Mouse (Mus musculus) stomach, embryonic 15.5 days (tissue): ENCODE results near the gene Gm45021. TPM values are rescaled to one million over a fixed set of nuclear protein-coding genes. Genes with fewer than 3 reads are reported as not detected.

Source experiments
- ATAC-seq: fragments of 200-750 bp; cut with Nextera tagmentation; 2 replicates; pipeline ENCODE4 v1.8.0; 2017; ENCODE audit warnings: low read depth, moderate number of reproducible peaks, moderate TSS enrichment; ENCODE audit not compliant: insufficient read depth, low FRiP score
- H3K27ac ChIP-seq: fragments of 300-500 bp; sonication (generic); 2 replicates; pipeline ENCODE4 v1.5.1; 2015; ENCODE audit warnings: mild to moderate bottlenecking, inconsistent platforms
- H3K27me3 ChIP-seq: fragments of 300-500 bp; sonication (generic); replicated peaks from 2 replicates; pipeline ENCODE4 v1.6.1; 2015; ENCODE audit warnings: inconsistent platforms
- H3K36me3 ChIP-seq: fragments of 300-500 bp; sonication (generic); 2 replicates; pipeline ENCODE4 v1.6.1; 2015; ENCODE audit warnings: inconsistent platforms
- H3K4me1 ChIP-seq: fragments of 300-500 bp; sonication (generic); 2 replicates; pipeline ENCODE4 v1.6.1; 2015; ENCODE audit warnings: inconsistent platforms
- H3K4me2 ChIP-seq: fragments of 300-500 bp; sonication (generic); 2 replicates; pipeline ENCODE4 v1.6.1; 2015; ENCODE audit warnings: mild to moderate bottlenecking, inconsistent platforms
- H3K4me3 ChIP-seq: fragments of 300-500 bp; sonication (generic); replicated peaks from 2 replicates; pipeline ENCODE4 v1.5.1; 2015; ENCODE audit warnings: inconsistent platforms
- H3K9ac ChIP-seq: fragments of 300-500 bp; sonication (generic); 2 replicates; pipeline ENCODE4 v1.6.1; 2015; ENCODE audit warnings: inconsistent platforms
- H3K9me3 ChIP-seq: fragments of 300-500 bp; sonication (generic); 2 replicates; pipeline ENCODE4 v1.6.1; 2016; ENCODE audit warnings: inconsistent platforms
- WGBS: fragments of 180-500 bp; shearing (Covaris S2); methylation state at CpG from one replicate; pipeline ENCODE4 v1.1.7; 2015; 5-methylcytosine and 5-hydroxymethylcytosine counted together
- polyA plus RNA-seq: library from polyadenylated mRNA; unstranded; fragments of >200 nt; fragmentation: Nextera tagmentation; extraction: Ambion mirVana; gene quantifications from 2 replicates; pipeline ENCODE4 v1.2.1, GENCODE M21; 2015

Gene Gm45021
- polyA plus RNA-seq = not detected in 2 replicates

DNA sequence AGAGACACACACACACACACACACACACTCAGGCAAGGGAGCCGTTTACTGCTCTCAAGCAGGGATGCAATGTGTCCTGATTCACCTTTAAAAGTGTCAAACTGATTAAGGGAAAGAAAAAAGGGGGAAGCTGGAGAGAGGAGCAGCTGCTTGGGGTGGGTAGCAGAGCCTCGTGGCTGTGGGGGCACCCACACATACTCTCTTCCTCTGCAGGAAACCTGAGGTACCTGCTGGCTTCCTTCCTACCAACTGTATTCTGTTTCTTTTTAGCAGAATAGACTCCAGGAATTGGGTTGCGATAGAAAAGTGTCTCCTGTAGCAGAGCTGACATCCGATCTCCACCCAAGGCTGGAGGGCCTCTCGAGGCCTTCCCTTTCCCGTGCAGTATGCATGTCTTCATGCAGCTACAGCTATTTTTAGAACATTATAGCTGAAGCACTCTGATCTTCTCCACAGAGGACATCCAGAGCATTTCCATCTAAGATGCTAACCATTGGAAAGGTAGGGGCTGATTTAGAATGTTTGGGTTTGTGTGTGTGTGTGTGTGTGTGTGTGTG lies at the start of gene Gm45021:
Gene Gm45021, plus strand, starts transcription at position 417 of the 557 bp plus-strand sequence.
- Histone ChIP-seq H3K36me3 (no peaks in the 10 kb centered on the region), H3K4me2 (0 out of 2 replicates have a peak within 1 kb of the TSS, but pooled peaks have one; percentile 8), H3K4me1 (peaks cover 5% of the 10 kb centered on the region; the same call in 1 of the 2 replicates), H3K9me3 (no peaks in the 10 kb centered on the region), H3K4me3 (no peak within 1 kb of the TSS), H3K27me3 (no peaks in the 10 kb centered on the region), H3K9ac (no peak within 1 kb of the TSS), H3K27ac (peak within 1 kb of the TSS; percentile 22; the same call in 1 of the 2 replicates)
- WGBS = 23% methylated on average over 6 of the region's 6 CpGs
- ATAC-seq = no peak

DNA sequence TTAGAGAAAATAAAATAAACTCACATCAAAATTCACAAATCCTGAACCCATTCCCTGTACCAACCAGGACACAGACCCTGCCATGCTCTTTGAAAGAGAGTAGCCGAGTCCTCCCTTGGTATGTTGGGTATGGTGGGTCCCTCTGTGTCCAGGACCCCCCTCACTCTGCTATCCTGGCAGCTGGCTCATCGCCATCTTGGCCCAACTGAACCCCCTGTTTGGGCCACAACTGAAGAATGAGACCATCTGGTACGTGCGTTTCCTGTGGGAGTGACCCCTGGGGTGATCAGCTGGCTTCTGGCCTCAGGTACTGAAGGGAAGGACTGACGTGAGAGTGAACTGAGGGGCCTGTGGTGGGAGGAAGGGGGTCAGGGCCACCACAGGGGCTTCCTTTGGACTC lies 49.5 kb upstream of the Gm45021 start:
- no peak for ATAC-seq
- WGBS = 65% methylated on average over 5 of the region's 5 CpGs
- H3K4me2 ChIP-seq = no peak overlapping the region
- no peaks in the 10 kb centered on the region for H3K9me3 ChIP-seq
- no peaks in the 10 kb centered on the region for H3K36me3 ChIP-seq
- peaks cover 21% of the 10 kb centered on the region for H3K4me1 ChIP-seq
- H3K27ac ChIP-seq = no peak overlapping the region
- no peaks in the 10 kb centered on the region for H3K27me3 ChIP-seq
- H3K9ac ChIP-seq = no peak overlapping the region
- H3K4me3 ChIP-seq = no peak overlapping the region

DNA sequence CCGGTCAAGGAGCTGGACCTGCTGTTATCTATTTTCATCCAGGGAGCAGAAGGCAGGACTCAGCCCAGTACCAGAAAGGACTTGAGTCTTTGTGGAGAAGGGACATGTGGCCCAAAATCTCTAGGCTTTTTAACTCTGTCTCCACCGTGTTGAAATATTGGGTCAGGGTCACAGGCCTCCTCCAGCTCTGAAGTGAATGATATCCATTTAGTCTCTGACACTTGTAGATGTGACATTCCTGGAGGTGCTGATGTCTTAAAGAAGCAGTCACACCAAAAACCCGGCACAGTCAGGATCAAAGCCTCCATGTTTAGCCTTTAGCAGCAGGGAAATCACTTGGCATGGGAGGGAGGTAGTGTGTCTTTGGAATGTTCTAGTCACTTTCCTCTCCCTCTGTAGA lies 48.7 kb upstream of the Gm45021 start:
- no peaks in the 10 kb centered on the region for H3K36me3 ChIP-seq
- H3K9me3 ChIP-seq = no peaks in the 10 kb centered on the region
- peaks cover 21% of the 10 kb centered on the region for H3K4me1 ChIP-seq
- WGBS = 39% methylated on average over 3 of the region's 3 CpGs
- no peak overlapping the region for H3K4me2 ChIP-seq
- no peak for ATAC-seq
- no peak overlapping the region for H3K4me3 ChIP-seq
- no peak overlapping the region for H3K27ac ChIP-seq
- no peaks in the 10 kb centered on the region for H3K27me3 ChIP-seq
- no peak overlapping the region for H3K9ac ChIP-seq

DNA sequence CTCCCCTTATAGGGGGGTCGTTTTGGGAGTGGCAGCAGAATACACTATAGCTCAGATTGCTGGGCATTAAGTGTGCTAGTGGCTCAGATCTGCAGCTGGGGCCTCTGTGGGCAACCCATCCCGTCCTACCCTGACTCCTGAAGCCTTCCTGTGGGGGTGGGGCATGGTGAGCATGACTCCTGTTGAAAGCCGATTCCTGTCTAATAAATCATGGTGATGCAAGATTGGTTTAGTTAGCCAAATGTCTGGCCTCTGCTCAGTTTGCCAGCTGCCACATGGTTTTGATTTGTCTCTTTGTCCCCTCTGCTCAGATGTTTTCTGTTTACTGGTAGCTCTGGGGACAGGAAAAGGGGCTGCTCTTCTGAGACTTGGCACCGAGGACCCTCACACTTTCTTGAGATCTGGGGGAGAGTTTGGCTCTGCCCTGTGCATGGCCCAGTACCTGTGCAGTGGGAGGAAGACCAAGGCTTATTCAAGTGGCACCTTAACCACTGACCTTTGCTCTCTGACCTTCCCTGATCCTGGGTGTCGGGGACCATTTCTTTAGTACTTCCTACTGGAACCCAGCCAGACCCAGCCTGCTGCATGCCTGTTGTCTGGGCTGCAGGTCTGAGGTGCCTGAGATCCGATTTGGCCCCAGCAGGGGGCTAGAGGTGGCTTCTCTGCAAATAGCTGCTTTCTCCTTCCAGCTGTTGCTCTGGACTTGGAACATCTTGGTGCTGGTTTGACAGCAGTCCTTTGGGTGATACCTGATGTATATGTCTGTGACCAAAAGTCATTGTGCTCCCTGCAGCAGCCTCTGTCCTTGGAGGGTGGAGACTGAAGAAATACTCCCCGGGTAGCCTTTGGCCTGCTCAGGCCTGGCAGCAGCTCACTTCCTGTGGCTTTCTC lies 47.6 kb upstream of the Gm45021 start:
- Histone ChIP-seq H3K27ac (no peak overlapping the region), H3K27me3 (no peaks in the 10 kb centered on the region), H3K4me3 (no peak overlapping the region), H3K4me2 (no peak overlapping the region), H3K4me1 (peaks cover 20% of the 10 kb centered on the region), H3K9me3 (no peaks in the 10 kb centered on the region), H3K9ac (no peak overlapping the region), H3K36me3 (no peaks in the 10 kb centered on the region)
- WGBS = 29% methylated on average over 7 of the region's 7 CpGs
- ATAC-seq = no peak

DNA sequence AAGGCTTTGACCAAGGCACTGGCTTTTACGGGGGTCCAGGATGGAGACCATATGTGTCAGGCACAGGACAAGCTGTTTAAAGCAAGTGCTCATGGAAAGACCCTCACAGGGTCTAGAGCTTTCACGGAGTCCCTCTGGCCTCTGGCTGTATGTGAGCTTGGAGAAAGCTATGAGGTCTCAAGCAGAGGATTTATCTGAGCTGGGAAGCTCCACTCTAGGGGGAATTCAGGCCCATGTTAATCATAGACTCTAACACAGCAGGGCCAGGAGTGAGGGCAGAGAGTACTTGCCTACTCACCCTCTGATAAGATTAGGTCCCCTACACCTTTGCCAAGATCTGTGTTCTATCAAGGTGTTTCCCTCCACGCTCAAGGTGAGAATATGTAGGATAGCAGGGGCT lies 46.8 kb upstream of the Gm45021 start:
- Histone ChIP-seq H3K4me1 (peaks cover 12% of the 10 kb centered on the region), H3K9ac (no peak overlapping the region), H3K9me3 (no peaks in the 10 kb centered on the region), H3K4me3 (no peak overlapping the region), H3K27ac (no peak overlapping the region), H3K36me3 (no peaks in the 10 kb centered on the region), H3K4me2 (no peak overlapping the region), H3K27me3 (no peaks in the 10 kb centered on the region)
- no peak for ATAC-seq
- 88% methylated on average over 3 of the region's 3 CpGs for WGBS

DNA sequence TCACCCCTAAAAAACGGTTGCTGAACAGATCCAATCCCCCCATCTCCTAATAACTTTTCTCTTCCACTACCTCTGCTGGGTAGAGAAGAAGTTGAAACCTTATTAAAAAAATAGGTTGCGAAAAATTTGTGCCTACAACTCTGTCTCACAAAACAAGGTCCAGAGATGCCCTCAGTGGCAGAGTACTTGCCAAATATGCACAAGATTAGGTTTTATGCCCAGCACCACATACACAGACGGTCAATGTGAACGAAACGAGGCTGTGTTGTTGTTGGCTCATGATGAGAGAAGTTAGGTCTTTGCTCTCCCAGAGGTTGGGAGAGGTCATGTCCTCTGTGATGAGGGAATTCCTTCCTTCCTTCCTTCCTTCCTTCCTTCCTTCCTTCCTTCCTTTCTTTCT lies 44.2 kb upstream of the Gm45021 start:
- H3K9me3 ChIP-seq = no peaks in the 10 kb centered on the region
- no peak overlapping the region for H3K4me2 ChIP-seq
- H3K9ac ChIP-seq = no peak overlapping the region
- no peaks in the 10 kb centered on the region for H3K27me3 ChIP-seq
- WGBS = 74% methylated on average over 5 of the region's 5 CpGs
- no peak overlapping the region for H3K27ac ChIP-seq
- H3K4me3 ChIP-seq = no peak overlapping the region
- no peaks in the 10 kb centered on the region for H3K36me3 ChIP-seq
- peaks cover 6% of the 10 kb centered on the region; the same call in 1 of the 2 replicates for H3K4me1 ChIP-seq
- ATAC-seq = no peak

DNA sequence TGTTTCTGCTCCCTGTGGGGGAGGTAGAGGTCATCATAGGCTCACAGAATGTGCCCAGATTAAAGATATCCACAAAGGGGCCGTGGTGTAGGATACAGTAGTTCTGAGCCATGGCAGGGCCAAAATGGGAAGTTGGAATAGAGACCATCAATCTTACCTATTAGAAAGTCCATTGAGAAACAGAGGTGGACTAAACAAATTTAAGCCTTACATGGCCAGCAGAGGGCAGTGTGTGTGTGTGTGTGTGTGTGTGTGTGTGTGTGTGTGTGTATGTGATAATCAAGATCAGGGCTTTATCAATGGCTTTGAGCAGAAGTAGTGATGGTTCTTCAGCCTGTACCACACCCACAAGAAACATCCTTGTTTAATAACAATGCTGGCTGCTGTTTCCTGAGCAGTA lies 43.1 kb upstream of the Gm45021 start:
- H3K9ac ChIP-seq = no peak overlapping the region
- no peak overlapping the region for H3K4me3 ChIP-seq
- no peak for ATAC-seq
- no peak overlapping the region for H3K4me2 ChIP-seq
- WGBS = 48% methylated on average over 1 of the region's 1 CpGs
- H3K9me3 ChIP-seq = no peaks in the 10 kb centered on the region
- peaks cover 6% of the 10 kb centered on the region; the same call in 1 of the 2 replicates for H3K4me1 ChIP-seq
- H3K27ac ChIP-seq = no peak overlapping the region
- no peaks in the 10 kb centered on the region for H3K27me3 ChIP-seq
- H3K36me3 ChIP-seq = no peaks in the 10 kb centered on the region

DNA sequence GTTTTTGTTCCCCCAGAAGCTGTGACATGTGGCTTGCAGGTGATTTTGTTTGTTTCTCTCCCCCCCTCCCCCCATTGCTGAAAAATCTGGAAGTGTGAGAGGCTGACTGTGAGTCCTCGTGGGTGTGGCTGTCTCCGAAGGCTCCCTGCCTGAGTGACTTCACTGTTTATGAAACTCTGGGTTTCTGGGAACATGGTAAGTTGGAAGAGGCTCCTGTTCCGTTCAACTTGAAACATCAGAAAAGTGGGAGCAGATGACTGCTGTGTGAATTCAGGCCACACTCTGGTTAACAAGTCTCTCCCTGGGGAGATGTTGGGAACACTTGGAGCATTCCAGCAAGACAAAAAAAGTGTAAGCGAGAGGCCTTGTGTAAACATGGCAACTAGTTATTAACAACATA lies 42.6 kb upstream of the Gm45021 start:
- H3K4me3 ChIP-seq = no peak overlapping the region
- no peak overlapping the region for H3K4me2 ChIP-seq
- ATAC-seq = no peak
- H3K9me3 ChIP-seq = no peaks in the 10 kb centered on the region
- WGBS = 44% methylated on average over 4 of the region's 4 CpGs
- H3K27me3 ChIP-seq = no peaks in the 10 kb centered on the region
- H3K27ac ChIP-seq = no peak overlapping the region
- peaks cover 4% of the 10 kb centered on the region; the same call in 1 of the 2 replicates for H3K4me1 ChIP-seq
- no peaks in the 10 kb centered on the region for H3K36me3 ChIP-seq
- no peak overlapping the region for H3K9ac ChIP-seq

DNA sequence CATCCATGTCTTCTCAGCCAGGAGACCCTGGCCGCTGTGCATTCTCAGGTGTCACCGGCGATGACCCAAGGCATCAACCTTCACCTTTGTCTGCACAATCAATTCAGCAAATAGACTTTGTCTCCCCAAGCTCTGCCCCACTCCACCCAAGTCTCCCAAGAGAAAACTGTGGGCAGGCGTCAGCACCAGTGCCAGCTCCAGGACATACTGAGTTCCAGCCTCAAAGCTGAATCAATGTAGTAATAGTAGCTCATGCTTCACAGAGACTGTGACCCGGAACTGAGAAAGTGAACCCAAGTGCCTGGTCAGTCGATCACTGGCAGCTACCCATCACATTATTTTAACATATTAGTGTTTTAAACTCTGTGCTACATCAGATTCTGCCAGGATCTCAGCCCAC lies 41.1 kb upstream of the Gm45021 start:
- H3K9ac ChIP-seq = no peak overlapping the region
- no peaks in the 10 kb centered on the region for H3K4me1 ChIP-seq
- H3K4me2 ChIP-seq = no peak overlapping the region
- no peaks in the 10 kb centered on the region for H3K9me3 ChIP-seq
- no peak overlapping the region for H3K27ac ChIP-seq
- no peak for ATAC-seq
- no peaks in the 10 kb centered on the region for H3K27me3 ChIP-seq
- H3K4me3 ChIP-seq = no peak overlapping the region
- 79% methylated on average over 6 of the region's 6 CpGs for WGBS
- H3K36me3 ChIP-seq = no peaks in the 10 kb centered on the region

DNA sequence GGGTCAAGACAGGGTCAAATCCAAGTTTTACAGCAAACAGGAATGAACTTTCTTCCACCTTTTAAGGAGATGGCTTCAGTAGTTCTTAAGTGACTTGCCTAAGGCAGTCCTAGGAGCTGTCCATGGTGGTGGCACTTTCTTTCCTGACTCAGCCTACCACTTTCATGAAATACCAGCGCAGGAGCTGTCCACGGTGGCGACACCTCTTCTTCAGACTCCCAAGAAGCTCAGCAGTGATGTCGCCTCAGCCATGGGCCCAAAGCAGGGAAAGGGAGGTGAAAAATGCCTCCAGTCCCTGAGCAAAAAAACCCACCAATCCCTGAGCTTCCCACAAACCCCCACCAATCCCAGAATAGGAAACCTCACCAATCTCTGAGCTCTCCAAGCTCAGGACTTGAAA lies 36.5 kb upstream of the Gm45021 start:
- Histone ChIP-seq H3K4me2 (no peak overlapping the region), H3K27me3 (no peaks in the 10 kb centered on the region), H3K4me1 (0 out of 2 replicates have a peak, but pooled peaks cover 4% of the 10 kb centered on the region), H3K36me3 (no peaks in the 10 kb centered on the region), H3K9ac (no peak overlapping the region), H3K27ac (no peak overlapping the region), H3K4me3 (no peak overlapping the region), H3K9me3 (no peaks in the 10 kb centered on the region)
- 49% methylated on average over 4 of the region's 4 CpGs for WGBS
- ATAC-seq = no peak

DNA sequence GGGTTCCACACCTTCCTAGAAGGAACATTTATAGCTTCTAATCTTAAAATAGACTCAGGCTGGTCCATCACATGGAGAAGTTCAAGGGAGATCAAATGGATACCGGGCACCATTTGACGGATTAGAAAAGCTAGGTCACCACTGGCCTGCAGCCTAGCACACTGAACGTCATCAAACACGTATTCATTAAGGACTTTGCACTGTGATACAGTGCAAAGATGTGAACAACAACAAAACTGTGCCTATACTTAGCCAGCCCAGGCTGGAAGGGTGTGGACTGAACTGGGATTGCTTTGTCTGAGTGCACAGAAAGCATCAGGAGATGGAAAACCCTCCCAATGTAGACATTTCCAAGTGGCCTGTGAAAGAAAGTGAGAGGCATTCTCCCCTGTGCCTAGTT lies 35.6 kb upstream of the Gm45021 start:
- Histone ChIP-seq H3K27me3 (no peaks in the 10 kb centered on the region), H3K4me3 (peak overlapping the region; percentile 56), H3K27ac (peak overlapping the region; percentile 97), H3K4me2 (peak overlapping the region; percentile 79), H3K4me1 (0 out of 2 replicates have a peak, but pooled peaks cover 4% of the 10 kb centered on the region), H3K36me3 (no peaks in the 10 kb centered on the region), H3K9ac (peak overlapping the region; percentile 47; the same call in 1 of the 2 replicates), H3K9me3 (no peaks in the 10 kb centered on the region)
- ATAC-seq = no peak
- WGBS = 78% methylated on average over 4 of the region's 4 CpGs
